In genomic region chr2:110795928-110796327, GRCm38 (mm10) we compare ENCODE assay signal across 25 mouse cellular contexts.
"Had no signal": no experiment of that assay in that cellular context is flagged by ENCODE, and none has a peak within 500 bp of the region (broad histone marks: within the 10 kb centered on the region; RNA-seq: fewer than 3 reads in every experiment).

No protein-coding gene starts in this region.

- H3K36me3 ChIP-seq: heart, embryonic 10.5 days; heart, embryonic 12.5 days; hindbrain, embryonic 10.5 days; intestine, embryonic 15.5 days; limb, embryonic 13.5 days; limb, embryonic 15.5 days; liver, embryonic 12.5 days had no signal

- H3K9ac ChIP-seq: heart, embryonic 12.5 days; hindbrain, embryonic 14.5 days; intestine, embryonic 15.5 days; limb, embryonic 13.5 days; limb, embryonic 15.5 days; liver, embryonic 12.5 days had no signal

- H3K4me1 ChIP-seq: heart, embryonic 10.5 days; heart, embryonic 12.5 days; hindbrain, embryonic 10.5 days; intestine, embryonic 15.5 days; limb, embryonic 13.5 days; limb, embryonic 15.5 days; liver, embryonic 12.5 days had no signal

- DNase-seq: gastrocnemius, adult 2 months; gastrocnemius, postnatal 10 days; gastrocnemius, postnatal 25 days; heart, adult 18-20 months; heart, postnatal 10 days; heart, postnatal 4 days; kidney, adult 18-20 months; kidney, adult 8-10 months; kidney, postnatal 10 days; kidney, postnatal 25 days; kidney, postnatal 4 days; left cerebral cortex, postnatal 4 days had no signal

- H3K27me3 ChIP-seq: heart, embryonic 12.5 days; intestine, embryonic 15.5 days; limb, embryonic 13.5 days; limb, embryonic 15.5 days; liver, embryonic 12.5 days had no signal

- H3K9me3 ChIP-seq: heart, embryonic 10.5 days; heart, embryonic 12.5 days; hindbrain, embryonic 10.5 days; intestine, embryonic 15.5 days; limb, embryonic 13.5 days; limb, embryonic 15.5 days; liver, embryonic 12.5 days had no signal

- H3K4me2 ChIP-seq: heart, embryonic 12.5 days; hindbrain, embryonic 14.5 days; intestine, embryonic 15.5 days; limb, embryonic 13.5 days; limb, embryonic 15.5 days; liver, embryonic 12.5 days had no signal

- ATAC-seq: hindbrain, embryonic 16.5 days; inflammation-experienced regulatory T-cells, adult 6 months; intestine, embryonic 15.5 days; intestine, postnatal 0 days; liver, embryonic 12.5 days had no signal

- H3K4me3 ChIP-seq: gastrocnemius, adult 2 months; heart, embryonic 10.5 days; heart, embryonic 12.5 days; hindbrain, embryonic 10.5 days; intestine, embryonic 15.5 days; layer of hippocampus, adult 2 months; left cerebral cortex, adult 2 months; limb, embryonic 13.5 days; limb, embryonic 15.5 days; liver, embryonic 12.5 days had no signal

- H3K27ac ChIP-seq: gastrocnemius, adult 2 months; heart, embryonic 10.5 days; hindbrain, embryonic 10.5 days; hindbrain, embryonic 14.5 days; intestine, embryonic 15.5 days; layer of hippocampus, adult 2 months; left cerebral cortex, adult 2 months; limb, embryonic 13.5 days; limb, embryonic 15.5 days; liver, embryonic 12.5 days had no signal
